Mouse (Mus musculus) frontal cortex, postnatal 36 days (tissue): ENCODE measurements at regions not wholly inside any gene's neighbourhood (a gene's known extent, or its start where the extent isn't known, plus 50 kb on each side); places are given as distances from the start of the nearest gene placed in this dataset.
A peak's percentile ranks its signal among the peaks of the same experiment; 100 is the strongest.

Experiments used
- DNase-seq, 2 experiments: peaks; one replicate each; pipeline ENCODE4 v3.0.0; 2022; ENCODE audit warnings: low spot score in 2 of 2

DNA sequence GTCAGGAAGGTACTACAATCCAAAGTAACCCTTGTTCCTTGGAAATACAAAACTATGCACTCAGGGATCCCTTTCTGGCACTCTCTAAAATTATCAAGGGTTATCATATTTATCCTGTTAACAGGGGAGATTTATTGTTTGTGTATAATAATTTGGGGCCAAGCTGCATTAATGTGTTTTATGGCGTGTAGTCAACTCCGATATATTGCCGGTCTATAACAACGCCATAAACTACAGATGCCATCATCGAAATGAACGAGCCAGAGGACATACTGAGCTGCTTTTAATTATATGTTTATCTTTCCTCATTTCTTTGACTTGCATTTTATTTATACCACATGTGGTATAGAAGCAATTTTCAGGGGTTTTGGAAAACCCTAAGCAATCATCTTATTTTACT, 147.2 kb downstream of the Nr2f2 start:
- no peak for DNase-seq

DNA sequence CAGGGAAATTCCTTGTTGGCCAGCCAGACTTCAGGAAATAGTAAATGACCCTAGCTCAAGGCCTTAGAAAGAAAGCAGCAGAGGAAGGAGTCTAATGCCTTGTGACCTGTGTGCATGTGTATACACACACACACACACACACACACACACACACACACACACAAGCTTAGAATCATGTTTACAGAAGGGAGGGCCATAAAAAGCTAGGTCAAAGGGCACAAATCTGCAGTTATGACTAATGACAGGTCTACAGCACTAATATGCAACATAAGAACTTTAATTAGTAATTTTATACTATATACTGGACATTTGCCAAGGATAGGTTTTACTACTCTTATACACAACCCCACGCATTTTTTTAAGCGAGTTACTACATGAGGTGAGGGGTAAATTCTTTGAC, 149.4 kb downstream of the Nr2f2 start:
- no peak for DNase-seq

DNA sequence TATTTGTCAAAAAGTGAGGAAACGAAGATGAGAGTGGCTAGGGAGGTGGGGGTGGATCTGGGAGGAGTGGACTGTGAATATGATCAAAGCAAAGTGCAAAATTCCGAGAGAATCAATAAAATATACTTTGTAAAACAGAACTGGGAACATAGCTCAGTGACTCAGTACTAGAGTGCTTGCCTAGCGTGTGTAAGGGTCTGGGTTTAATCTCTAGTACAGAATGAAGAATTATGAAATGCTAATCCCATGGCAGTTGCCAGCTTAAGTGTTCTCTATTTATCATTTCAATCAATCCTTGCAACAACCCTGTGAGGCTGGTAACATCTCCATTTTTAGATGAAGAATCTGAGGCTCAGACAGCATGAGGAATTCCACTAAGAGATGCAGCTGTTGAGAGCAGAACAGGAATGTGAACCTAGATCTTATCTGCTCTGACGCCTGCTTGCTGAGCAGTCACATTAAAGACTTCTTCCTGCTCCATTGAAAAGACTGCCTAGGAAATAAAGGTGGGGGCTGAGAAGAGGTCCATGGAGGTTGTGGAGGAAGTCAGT, 152.5 kb downstream of the Nr2f2 start:
- no peak for DNase-seq

DNA sequence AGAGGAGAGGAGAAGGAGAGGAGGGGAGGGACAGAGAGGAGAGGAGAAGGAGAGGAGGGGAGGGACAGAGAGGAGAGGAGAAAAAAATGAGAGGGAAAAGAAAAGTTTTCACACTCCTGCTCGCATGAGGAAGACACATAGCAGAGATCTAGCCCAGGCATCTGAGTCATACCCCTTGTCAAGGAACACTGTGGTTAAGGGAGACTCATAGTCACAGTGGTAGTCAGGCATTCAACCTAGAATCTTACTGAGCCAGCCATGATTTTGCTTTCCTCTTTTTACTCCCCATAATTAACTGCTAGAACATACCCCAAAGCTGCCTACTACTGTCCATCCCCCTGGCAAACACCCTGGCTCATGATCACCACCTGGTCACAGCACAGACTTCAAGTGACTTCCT, 160.6 kb downstream of the Nr2f2 start:
- DNase-seq: no peak

DNA sequence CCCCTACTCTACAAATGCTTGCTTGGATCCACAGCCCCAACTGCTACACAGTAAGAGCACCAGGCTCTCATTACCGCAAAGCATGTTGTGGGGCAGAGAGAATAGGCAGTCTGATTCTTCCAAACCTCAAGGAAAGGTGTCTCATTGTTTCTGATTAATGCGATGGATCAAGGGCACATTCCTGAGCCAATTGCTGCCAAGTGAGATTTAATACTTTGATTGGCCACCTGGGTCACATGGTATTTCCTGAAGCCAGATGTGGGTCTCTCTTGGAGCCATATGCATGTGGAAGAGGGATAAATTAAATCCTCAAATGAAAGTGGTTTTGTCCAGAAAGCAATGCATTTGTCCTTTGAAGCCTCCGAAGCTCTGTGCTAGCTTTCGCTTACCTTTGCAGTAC, 166.3 kb downstream of the Nr2f2 start:
- no peak for DNase-seq

DNA sequence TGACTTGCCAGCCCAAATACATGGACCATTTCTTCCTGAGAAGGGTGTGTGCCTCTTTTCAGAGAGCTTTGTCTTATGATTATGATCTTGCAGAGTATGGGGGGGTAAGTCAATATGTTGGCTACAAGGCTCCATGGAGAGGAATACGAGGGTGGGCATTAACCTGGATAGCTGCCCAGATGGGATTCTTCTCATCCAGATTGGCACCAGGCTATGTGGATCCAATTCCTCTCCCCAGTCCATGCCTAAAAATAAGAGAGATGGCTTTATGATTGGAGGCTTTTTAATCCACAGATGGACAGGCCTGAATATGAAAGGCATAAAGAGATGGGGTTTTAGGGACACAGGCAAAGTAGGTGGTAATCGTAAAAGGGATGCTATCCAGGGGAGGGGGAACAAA, 187.6 kb downstream of the Nr2f2 start:
- no peak for DNase-seq

DNA sequence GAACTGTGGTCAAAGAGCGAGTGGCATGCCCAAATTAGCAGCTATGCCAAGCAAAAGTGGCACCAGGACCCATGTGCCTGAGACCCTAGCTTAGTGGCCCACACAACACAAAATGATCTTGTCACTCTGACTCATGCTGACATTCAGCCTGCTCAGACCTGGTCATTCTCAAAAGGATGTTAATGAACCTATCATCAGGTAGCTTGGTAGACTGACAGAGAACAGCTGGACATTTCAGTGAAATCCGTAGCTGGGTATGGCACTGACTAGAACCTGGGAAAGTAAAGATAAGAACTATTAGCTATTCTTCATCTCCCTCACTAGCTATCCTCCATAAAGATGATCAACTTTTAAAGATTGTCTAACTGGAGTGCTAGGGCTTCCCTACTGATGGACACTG, 188.5 kb downstream of the Nr2f2 start:
- no peak for DNase-seq

DNA sequence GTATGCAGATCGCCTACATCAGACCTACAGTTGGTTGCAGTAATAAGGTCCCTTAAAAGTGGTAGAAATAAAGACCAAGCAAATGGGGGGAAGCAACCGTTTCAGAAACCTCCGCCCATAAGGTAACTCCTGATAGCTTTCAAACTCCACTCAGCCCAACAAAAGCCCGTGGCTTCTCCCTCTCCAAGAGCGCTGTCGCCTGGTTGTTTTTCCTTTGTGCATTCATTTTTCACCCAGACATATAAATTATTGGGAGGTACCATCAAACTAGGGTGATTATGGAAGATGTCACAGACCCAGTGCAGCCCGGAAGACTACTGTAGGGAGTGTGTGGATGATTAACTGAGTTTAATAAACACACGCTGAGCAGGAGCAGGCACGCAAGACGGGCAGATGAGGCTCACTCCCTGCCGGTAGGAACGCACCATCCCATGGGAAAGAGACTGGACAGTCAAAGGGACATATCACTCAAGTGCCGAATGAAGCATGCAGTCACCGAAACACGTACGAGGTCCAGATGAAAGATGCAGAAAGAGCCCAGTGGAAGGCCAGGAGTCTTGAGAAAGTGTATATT, 189.8 kb downstream of the Nr2f2 start:
- DNase-seq: no peak

DNA sequence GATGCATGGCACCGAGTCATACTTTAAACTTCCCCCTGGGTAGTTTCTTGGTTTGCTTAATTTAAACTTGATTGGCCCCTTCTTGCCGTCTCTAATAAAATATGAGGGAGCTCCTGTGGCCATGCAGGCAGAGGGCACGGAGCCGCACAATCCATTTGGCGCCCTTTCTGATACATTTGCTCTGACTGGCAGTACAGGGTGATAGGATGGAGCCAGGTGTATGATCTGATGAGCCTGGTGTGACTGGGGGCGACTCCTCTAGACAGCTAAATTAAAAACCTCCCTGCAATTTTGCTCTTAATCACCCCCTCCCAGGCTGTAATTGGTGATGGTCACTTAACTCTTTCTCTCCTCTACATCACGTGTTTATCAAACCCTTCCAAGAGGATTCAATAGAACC, 190.4 kb downstream of the Nr2f2 start:
- DNase-seq: no peak

DNA sequence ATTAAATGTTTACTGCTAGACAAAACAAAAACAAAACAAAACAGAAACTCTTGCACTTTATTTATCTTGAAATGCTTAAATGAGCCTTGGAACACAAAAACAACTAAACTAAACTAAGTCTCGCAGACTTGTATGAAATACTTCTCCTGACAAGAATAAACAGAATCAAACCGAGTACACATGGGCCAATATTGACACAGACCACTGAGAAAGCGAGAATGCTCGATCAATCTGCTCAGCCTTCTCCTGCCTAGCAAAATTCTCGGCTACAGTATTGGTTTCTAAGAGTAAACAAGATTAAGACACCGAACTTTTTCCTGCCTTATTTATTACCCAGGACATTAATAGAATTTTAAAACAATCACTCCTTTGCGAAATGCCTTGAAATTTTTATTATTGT, 194.1 kb downstream of the Nr2f2 start:
- DNase-seq: no peak

DNA sequence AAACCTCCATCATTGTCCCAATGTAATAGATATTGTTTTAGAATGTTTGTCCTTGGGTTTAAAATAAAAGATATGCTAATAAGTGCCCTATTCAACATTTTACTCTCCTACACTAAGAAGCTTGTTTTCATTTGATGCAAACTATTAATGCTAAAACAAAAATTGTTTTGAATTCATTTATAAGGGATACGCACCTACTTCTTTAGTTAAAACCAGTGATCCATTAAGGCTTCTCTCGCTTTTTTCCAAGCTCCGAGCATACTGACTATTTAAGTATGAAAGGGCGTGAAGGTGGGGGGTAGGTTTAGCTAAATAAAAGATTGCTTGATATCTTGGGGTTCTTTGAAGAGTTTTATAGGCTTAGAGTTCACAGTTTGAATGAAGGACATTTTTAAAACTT, 195.1 kb downstream of the Nr2f2 start:
- no peak for DNase-seq

DNA sequence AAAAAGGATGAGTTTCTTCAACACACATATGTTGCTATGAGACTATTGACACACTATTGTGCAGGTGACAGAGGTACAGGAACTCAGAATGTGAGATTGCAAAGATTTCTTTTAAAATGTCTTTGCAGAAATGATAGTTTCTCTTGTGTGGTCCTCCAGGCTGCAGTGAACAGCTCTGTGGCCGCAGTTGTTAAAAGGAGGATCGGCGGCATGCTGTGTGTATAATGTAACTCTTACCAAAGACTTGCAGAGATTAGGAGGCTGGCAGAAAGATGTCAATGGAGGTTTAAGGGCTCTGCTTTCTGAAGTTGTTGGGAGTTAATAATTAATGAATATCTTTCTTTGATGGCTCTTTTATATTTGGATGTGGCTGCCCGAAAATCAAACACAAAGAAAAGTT, 198.5 kb downstream of the Nr2f2 start:
- no peak for DNase-seq

DNA sequence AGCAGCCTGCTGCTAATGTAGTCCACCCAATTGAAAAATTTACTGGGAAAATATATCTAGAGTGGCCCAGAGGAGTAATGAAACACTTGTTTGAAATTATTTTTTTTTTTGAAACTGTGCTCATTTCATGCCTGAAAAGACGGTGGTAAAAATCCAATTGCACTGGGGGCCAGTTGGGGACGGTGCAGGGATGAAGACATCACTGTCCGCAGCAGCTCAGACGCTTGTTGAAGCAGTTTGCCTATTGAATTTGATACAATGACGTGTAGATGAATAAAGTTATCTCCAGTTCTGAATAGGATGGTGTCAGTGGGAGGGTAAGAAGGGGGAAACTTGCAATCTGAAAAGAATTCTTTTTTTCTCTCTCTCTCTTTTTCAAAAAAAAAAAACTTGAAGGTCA, 200.5 kb downstream of the Nr2f2 start:
- no peak for DNase-seq

DNA sequence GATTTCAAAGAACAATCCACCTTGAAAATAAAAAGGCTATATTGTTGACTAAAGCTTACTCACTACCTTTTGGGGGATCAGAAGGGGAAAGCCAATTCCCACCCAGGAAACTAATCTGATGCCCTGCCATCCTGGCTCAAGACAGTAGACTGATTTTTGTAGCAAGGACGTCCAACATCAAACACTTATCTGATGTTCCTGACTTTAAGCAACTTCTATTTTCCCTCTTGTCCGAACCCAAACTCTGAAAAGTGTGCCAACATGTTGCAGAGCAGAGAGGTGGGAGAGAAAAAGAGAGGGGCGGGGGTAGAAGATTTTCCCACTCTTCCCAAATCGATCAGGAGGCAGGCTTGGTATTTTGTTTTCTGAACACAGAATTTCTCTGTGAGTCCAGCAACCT, 201.0 kb downstream of the Nr2f2 start:
- no peak for DNase-seq

DNA sequence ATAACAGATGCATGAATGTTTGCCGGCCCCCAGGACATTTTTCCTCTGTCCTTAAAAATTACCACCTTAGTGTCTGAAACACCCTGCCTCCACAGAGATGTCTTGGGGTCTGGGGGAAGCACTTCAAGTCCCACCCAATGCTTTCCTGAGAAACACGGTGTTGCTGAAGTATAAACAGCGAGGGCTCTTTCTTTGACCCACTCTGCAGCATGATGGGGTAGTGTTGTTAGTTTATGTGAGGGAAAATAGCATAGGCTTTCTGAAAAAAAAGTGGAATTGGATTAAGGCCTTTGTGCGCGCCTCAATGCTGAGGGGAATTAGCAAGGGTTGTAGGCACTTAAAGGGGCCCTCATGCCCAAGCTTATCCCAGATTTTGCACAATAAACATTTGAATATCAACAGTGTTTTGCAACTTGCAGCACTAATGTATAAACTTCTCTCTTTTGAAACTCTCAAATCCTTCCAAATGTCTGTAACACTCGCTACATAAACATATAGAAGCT, 201.8 kb downstream of the Nr2f2 start:
- DNase-seq: no peak

DNA sequence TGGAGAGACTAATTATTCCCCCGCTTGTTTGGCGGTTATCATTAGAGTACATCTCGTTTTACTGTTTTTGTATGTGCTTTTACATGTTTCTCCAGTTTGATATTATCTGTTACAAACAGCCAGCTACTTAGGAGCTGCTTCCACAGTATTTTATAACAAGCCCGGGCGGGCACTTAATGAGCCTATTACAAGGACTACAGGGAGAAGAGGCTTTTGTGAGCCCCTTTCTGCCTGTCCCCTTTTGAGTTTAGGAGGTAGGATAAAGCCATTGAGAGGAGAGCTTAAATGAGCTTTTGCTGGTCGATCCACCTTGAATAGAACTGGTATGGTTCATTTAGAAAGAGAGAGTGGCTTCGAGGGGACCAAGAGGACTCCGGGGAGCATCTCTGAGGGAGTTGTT, 208.0 kb downstream of the Nr2f2 start:
- no peak for DNase-seq

DNA sequence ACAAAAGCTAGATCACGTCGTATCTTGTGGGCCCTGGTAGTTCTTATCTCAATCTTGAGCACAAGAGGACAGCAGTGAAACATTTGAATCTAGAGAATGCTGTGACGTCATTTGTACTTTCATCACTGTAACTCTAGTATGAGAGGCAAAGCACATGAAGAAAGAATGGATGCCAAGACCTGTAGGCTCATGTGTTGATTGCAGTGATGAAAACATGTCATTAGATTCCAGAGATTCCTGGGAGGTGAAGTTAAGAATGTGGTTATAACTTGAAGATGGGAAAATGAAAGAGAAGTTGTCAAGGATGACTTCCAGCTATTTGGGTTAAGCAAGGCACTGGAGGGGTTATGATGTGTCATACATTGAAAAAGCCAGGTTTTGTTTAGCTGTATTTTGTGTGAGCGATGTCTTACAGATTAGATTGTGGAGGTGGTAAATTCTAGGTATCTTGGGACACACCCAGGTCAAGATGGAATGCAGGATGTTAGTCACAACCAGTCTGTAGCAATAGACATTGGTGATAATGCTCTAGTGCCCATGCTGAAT, 221.7 kb downstream of the Nr2f2 start:
- no peak for DNase-seq

DNA sequence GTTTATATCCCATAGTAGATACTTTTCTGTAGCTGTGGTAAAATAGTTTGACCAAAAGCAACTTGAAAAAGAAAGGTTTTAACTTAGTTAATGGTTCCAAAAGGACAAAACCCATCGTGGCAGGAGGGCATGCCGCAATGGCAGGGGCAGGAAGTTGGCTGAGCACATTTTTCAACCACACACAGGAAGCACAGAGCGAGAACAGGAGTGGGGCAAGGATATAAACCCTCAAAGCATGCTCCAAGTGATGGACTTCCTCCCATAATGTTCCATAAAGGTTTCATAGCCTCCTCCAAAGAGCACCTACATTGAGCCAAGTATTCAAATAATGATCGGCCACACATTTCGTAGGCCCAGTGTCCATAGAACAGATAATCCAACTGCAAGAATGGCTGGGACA, 229.7 kb downstream of the Nr2f2 start:
- no peak for DNase-seq

DNA sequence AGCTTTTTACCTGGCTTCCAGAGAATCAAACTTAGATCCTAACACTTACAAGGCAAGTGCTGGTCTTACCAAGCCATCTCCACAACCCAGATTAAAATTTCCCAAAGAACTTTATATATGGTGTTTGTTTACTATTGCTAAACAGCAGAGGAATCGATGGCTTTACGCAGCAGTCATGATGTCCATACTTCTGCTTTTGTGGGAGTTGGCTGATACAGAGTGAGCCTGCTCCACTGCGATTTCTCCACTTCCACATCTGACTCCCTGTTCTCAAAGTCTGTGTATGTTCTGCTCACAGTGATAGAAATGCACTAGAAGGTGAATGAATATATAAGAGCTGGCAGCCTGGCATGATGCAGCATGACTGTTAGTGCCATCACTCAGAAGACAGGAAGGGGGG, 231.1 kb downstream of the Nr2f2 start:
- DNase-seq: no peak

DNA sequence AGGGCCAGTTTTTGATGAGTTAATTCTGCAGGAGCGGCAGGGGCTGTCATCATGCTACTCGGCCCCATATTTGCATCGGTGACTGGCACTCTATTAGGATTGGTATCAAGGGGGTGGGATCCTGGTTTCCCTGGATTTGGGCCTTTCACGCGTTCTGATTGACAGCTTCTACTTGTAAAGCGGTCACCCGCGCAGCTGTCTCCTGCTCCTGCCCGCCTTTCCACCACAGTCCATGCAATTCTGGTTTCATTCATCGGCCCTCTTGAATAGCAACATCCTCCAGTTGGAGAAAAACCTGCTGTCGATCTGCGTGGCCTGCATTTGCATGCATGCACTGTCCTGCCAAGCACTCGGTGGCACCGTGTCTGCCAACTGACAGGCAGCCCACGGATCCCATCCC, 236.6 kb downstream of the Nr2f2 start:
- DNase-seq: peak in 1 of 2 experiments; percentile 2

DNA sequence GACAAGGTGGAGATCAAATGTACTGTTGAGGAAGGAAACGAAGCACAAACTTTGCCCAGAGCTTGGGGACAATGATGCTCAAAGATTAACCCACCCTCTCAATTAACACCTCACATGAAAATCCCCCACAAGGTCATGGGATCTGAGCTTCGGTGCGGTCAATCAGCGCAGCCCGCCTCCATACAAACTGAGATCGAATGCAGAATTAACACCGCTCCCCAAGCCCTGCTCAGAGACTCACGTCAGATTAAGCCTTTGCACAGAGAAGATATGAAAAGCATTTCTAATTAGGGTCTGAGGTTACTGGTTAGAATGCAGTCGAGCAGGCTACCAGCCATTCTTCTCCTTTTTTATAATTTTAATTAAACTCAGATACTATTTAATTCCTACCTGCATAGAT, 243.7 kb downstream of the Nr2f2 start:
- DNase-seq: no peak

DNA sequence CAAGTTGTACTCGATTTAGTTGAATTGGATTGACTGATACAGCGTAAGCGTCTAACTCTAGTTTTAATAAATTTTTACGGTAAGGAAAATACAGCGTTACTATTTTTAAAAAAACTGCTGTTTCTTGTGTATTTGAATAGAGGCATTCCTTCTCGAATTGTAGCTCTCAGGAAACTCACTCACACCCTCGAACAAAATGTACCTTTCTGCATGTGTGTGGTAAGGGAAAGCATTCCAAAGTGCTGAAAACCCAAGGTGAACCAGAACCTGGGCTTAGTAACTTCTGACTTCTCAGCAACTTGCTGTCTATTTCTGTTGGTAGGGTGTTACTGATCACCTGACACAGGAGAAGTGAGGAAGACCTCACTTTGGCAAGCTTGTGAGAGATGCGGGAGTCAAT, 247.0 kb downstream of the Nr2f2 start:
- DNase-seq: no peak

DNA sequence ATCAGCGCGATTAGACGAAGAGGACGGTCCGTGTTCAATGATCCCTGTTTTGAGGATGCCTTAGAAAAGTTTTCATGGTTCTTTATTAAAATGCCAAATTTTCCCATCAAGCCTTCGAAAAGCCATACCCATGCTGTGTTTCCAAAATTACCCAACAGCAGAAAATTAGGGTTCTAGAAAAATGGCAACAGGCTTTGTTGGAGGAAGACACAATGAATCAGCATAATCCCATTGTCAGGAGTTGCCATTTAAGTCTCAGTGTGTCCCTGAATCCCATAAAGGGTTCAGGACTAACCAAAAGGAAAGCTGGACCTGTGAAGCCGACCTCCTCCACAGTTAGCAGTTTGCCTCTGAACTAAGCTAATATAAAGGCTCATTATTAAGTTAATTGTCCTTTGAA, 247.6 kb downstream of the Nr2f2 start:
- no peak for DNase-seq
